Mouse (Mus musculus): ENCODE data around the gene Megf11.
"Not testable (repeated sequence)": the region's sequence is repeated elsewhere in the genome, so short reads cannot be mapped to it uniquely, and the experiment has no call there.

Gene Megf11

GRCm38 (mm10) chr9:64471336-64471735, 85.9 kb downstream of the Megf11 start:
- DNase-seq: no peak

DNA sequence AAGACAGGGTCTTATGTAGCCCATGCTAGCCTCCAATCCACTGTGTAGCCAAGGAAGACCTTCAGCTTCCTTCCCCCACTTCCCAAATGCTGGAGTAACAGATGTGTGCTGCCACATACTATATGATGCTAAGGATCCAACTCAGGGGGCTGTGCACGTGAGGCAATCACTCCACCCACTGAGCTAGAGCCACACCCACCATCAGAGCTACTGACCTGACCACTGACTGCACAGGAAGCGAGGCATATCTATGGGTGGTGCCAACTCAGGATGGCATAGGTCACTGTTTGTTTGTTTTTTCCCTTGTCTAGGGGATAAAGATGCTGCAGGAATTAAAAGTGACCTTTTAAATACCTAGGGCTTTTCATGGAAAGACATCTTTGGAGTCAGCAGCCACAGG, 86.7 kb downstream of the Megf11 start:
- DNase-seq: no peak

- no peak for DNase-seq
Observed at GRCm38 (mm10) chr9:64472743-64473142, 87.3 kb downstream of the Megf11 start.

- DNase-seq: no peak
Observed at GRCm38 (mm10) chr9:64473170-64473569, 87.7 kb downstream of the Megf11 start.

GRCm38 (mm10) chr9:64473695-64474094, 88.3 kb downstream of the Megf11 start:
- no peak for DNase-seq

- DNase-seq: no peak
Observed at GRCm38 (mm10) chr9:64474142-64474541, 88.7 kb downstream of the Megf11 start.

- DNase-seq: no peak
Observed at GRCm38 (mm10) chr9:64475942-64476341, 90.5 kb downstream of the Megf11 start.

GRCm38 (mm10) chr9:64477397-64477796, 92.0 kb downstream of the Megf11 start:
- DNase-seq: not testable (repeated sequence)

GRCm38 (mm10) chr9:64482126-64482525, 96.7 kb downstream of the Megf11 start:
- DNase-seq: no peak

DNA sequence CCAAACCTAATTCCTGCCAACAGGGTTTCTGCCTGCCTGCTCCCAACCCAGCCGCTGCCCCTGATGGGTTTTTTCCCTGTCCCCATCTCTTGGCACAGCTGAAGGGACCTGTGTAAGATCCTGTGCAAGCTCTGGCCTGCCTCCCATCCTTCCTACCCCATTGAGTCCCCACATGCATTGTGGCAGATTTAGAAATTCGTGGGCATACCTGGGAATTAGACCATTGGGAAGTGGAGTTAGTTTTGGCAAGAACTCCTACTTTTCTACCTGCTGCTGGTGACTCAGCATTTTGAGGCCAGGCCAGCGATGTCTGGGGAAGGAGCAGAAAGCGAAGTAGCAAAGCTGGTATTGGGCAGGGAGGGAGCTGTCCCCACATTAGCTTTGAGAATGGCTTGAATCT, 102.0 kb downstream of the Megf11 start:
- no peak for DNase-seq

DNA sequence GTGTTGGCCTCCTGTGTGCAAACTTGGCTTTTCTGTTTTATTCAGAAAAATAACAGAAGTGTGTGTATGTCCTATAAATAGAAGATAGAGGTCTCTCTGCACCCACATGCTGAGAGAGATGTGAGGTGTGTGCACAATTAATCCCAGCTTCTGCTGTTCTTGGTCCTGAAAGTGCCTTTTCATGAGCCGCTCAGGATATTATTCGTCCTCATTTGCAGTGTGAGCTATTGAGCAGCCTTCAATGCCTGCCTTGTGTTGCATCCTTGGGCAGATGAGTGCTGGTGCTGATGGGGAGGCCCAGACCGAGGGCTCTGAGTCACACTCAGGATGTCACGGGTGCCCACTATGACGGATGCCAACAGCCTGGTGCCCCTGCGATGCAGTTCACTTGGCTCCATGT, 109.2 kb downstream of the Megf11 start:
- no peak for DNase-seq

DNA sequence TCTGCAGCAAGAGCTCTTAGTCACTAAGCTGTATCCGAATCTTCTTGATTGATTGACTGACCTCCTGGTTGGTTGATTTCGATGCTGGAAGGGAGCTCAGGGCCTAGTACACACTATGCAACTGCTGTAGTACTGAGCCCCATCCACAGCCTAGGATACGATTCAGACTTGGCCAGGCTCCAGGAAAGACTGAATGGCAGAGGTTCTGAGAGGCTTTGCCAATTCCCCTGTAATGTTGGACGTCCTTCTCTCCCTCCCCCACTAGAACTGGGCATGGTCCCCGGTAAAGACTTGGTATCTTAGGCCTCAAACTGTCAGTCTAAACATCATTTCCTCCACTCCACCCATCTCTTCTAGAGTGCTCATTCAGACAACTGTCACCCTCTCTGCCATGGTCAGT, 113.5 kb downstream of the Megf11 start:
- no peak for DNase-seq

- DNase-seq: no peak
Observed at GRCm38 (mm10) chr9:64501211-64501610, 115.8 kb downstream of the Megf11 start.

- no peak for DNase-seq
Observed at GRCm38 (mm10) chr9:64503996-64504395, 118.6 kb downstream of the Megf11 start.

DNA sequence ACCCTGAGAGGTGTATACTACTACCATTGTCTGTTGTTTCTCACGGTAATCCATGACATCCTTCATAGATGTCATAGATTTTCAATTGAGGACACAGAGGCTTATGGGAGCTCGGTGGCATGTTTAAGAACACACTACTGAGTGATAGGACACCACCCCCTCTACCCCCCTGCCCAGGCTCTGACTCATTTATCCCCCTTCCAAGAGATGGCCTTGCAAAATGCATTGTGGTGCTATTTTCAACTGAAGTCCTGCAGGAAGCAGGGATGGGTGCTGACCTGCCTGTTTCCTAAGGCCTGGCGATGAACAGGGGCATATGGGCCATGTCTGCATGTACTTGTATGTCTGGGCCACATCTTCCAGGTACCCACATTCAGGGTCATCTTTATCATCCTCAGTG, 119.0 kb downstream of the Megf11 start:
- DNase-seq: no peak

- DNase-seq: no peak
Observed at GRCm38 (mm10) chr9:64504921-64505320, 119.5 kb downstream of the Megf11 start.

- DNase-seq: no peak
Observed at GRCm38 (mm10) chr9:64506440-64507206, 121.2 kb downstream of the Megf11 start.

- no peak for DNase-seq
Observed at GRCm38 (mm10) chr9:64507207-64507517, 121.7 kb downstream of the Megf11 start.

- no peak for DNase-seq
Observed at GRCm38 (mm10) chr9:64507995-64508394, 122.6 kb downstream of the Megf11 start.

DNA sequence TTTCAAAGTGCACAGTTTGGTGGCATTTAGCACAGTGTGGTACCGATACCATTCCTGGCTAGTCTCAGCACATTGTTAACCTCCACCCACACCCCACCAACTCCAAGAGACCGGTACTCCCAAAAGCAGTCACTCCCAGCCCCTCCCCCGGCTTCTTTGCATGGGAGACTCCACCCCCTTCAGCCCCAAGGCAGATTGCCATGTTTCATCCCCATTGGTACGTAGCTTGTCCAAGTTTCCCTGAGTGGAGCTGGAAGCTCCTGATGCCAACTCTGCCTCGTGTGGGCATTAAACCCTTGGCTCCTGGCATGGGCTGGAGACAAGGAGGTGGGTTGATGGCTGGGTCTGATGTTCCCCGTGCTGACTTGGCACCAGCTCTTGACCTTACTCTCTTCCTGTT, 129.4 kb downstream of the Megf11 start:
- no peak for DNase-seq

- no peak for DNase-seq
Observed at GRCm38 (mm10) chr9:64519921-64520746, 134.7 kb downstream of the Megf11 start.

DNA sequence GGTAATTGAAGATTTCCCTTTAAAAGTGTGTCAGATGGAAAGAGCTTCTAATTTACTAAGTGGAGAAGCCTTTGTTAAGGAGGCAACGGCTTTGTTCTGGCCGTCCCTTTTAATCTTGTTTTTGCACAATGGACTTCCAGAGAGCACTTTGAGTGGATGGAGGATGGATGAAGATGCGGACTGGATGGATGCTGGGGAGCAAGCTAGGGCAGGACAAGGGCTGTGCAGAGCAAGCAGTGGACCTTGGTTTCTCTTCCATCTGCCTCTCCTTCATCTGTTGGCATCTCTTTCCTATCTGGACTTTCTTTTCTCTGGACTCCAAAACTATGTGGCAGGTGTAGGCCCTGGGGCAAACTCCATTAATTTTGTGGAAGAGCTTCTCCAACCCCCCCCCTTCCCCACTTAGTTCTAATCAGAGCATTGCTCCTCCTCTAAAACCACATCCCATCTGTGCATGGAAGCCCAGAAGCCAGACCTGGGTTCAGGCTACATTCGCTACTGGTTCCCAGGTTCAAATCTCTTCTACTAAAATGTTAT, 135.4 kb downstream of the Megf11 start:
- DNase-seq: no peak

GRCm38 (mm10) chr9:64523264-64524045, 138.0 kb downstream of the Megf11 start:
- no peak for DNase-seq
